23 mouse cellular contexts compared by ENCODE assay signal in genomic region chr2:119603909-119604308, GRCm38 (mm10). TPM values are rescaled to one million over a fixed set of nuclear protein-coding genes. Genes with fewer than 3 reads are reported as not detected.
DNase-seq lines count a peak whose midpoint lies in the region; ATAC-seq and TF ChIP-seq lines count a peak whose summit lies in the region.
"Had no signal": no experiment of that assay in that cellular context is flagged by ENCODE, and none has a peak within 500 bp of the region (broad histone marks: within the 10 kb centered on the region; RNA-seq: fewer than 3 reads in every experiment).

No protein-coding gene starts in this region.

- no peak for ATAC-seq in heart, postnatal 0 days (ENCODE audit: insufficient read depth, low read depth)
- ATAC-seq in liver, embryonic 13.5 days (ENCODE audit: low read depth) = peak; percentile 42
- no peak for ATAC-seq in liver, postnatal 0 days
- ATAC-seq: forebrain, postnatal 0 days; hindbrain, postnatal 0 days had no signal

- WGBS in heart, postnatal 0 days = 19% methylated on average over 2 of the region's 2 CpGs
- 23% methylated on average over 2 of the region's 2 CpGs for WGBS in liver, embryonic 13.5 days (ENCODE audit: insufficient replicate concordance)
- WGBS in liver, postnatal 0 days (ENCODE audit: insufficient replicate concordance) = 55% methylated on average over 2 of the region's 2 CpGs
- 86% methylated on average over 2 of the region's 2 CpGs for WGBS in cerebellum, adult 2 months

- H3K27me3 ChIP-seq in heart, postnatal 0 days (ENCODE audit: control insufficient read depth, insufficient read depth, low read length) = no peaks in the 10 kb centered on the region
- no peaks in the 10 kb centered on the region for H3K27me3 ChIP-seq in liver, embryonic 13.5 days
- H3K27me3 ChIP-seq in liver, postnatal 0 days (ENCODE audit: insufficient read depth, low read length) = no peaks in the 10 kb centered on the region
- no peaks in the 10 kb centered on the region for H3K27me3 ChIP-seq in cerebellum, adult 2 months (ENCODE audit: control insufficient read depth, insufficient read depth, low read length)
- H3K27me3 ChIP-seq: CH12.LX; embryonic facial prominence, embryonic 15.5 days; forebrain, embryonic 12.5 days; heart, embryonic 13.5 days; hindbrain, embryonic 13.5 days had no signal

- no peaks in the 10 kb centered on the region for H3K9me3 ChIP-seq in heart, postnatal 0 days (replicated peaks; ENCODE audit: control insufficient read depth, low read length)
- no peaks in the 10 kb centered on the region for H3K9me3 ChIP-seq in liver, embryonic 13.5 days (replicated peaks)
- H3K9me3 ChIP-seq in liver, postnatal 0 days (ENCODE audit: low read length) = no peaks in the 10 kb centered on the region
- H3K9me3 ChIP-seq: embryonic facial prominence, embryonic 15.5 days; forebrain, embryonic 12.5 days; heart, embryonic 13.5 days; hindbrain, embryonic 13.5 days had no signal

- H3K9ac ChIP-seq in heart, postnatal 0 days (replicated peaks; ENCODE audit: low read depth, low read length) = no peak overlapping the region
- peak overlapping the region; percentile 58 for H3K9ac ChIP-seq in liver, embryonic 13.5 days
- H3K9ac ChIP-seq in liver, postnatal 0 days (replicated peaks) = no peak overlapping the region
- H3K9ac ChIP-seq: embryonic facial prominence, embryonic 15.5 days; forebrain, embryonic 12.5 days; forebrain, postnatal 0 days; heart, embryonic 13.5 days; hindbrain, embryonic 13.5 days had no signal

- H3K27ac ChIP-seq in heart, postnatal 0 days (ENCODE audit: low read depth) = 0 out of 2 replicates have a peak overlapping the region, but pooled peaks have one; percentile 7
- peak overlapping the region; percentile 97 for H3K27ac ChIP-seq in liver, embryonic 13.5 days
- H3K27ac ChIP-seq in liver, postnatal 0 days (ENCODE audit: low read depth) = peak overlapping the region; percentile 81
- H3K27ac ChIP-seq in cerebellum, adult 2 months (ENCODE audit: insufficient read depth, low read length) = no peak overlapping the region
- H3K27ac ChIP-seq: embryonic facial prominence, embryonic 15.5 days; forebrain, embryonic 12.5 days; heart, embryonic 13.5 days; hindbrain, embryonic 13.5 days; hindbrain, postnatal 0 days had no signal

- TF ChIP-seq POLR2A in cerebellum, adult 2 months (IDR thresholded peaks at IDR 0.05; ENCODE audit: borderline replicate concordance, insufficient read depth, low read length) = no peak

- TF ChIP-seq EP300 in heart, postnatal 0 days (IDR thresholded peaks at IDR 0.05; ENCODE audit: low read depth) = no peak
- TF ChIP-seq EP300 in liver, postnatal 0 days (IDR thresholded peaks at IDR 0.05; ENCODE audit: low read depth) = peak; percentile 68

- no peak overlapping the region for H3K4me2 ChIP-seq in heart, postnatal 0 days (ENCODE audit: low read depth, low read length)
- H3K4me2 ChIP-seq in liver, embryonic 13.5 days = peak overlapping the region; percentile 32
- H3K4me2 ChIP-seq in liver, postnatal 0 days (ENCODE audit: low read depth, low read length) = peak overlapping the region; percentile 1
- H3K4me2 ChIP-seq: embryonic facial prominence, embryonic 15.5 days; forebrain, embryonic 12.5 days; heart, embryonic 13.5 days; hindbrain, embryonic 13.5 days had no signal

- TF ChIP-seq CTCF in heart, postnatal 0 days (IDR thresholded peaks at IDR 0.05; ENCODE audit: low read depth) = no peak
- TF ChIP-seq CTCF in liver, postnatal 0 days (IDR thresholded peaks at IDR 0.05; ENCODE audit: low read depth) = no peak
- no peak for TF ChIP-seq CTCF in cerebellum, adult 2 months (IDR thresholded peaks at IDR 0.05; ENCODE audit: borderline replicate concordance, insufficient read depth, low read depth, low read length)

- peaks cover 66% of the 10 kb centered on the region for H3K36me3 ChIP-seq in heart, postnatal 0 days (replicated peaks; ENCODE audit: control insufficient read depth, insufficient read depth, low read length)
- peaks cover 78% of the 10 kb centered on the region for H3K36me3 ChIP-seq in liver, embryonic 13.5 days
- peaks cover 62% of the 10 kb centered on the region for H3K36me3 ChIP-seq in liver, postnatal 0 days (replicated peaks; ENCODE audit: insufficient read depth, low read length)

- H3K4me3 ChIP-seq in heart, postnatal 0 days (ENCODE audit: low read depth, low read length) = no peak overlapping the region
- H3K4me3 ChIP-seq in liver, embryonic 13.5 days (replicated peaks) = no peak overlapping the region
- no peak overlapping the region for H3K4me3 ChIP-seq in liver, postnatal 0 days (ENCODE audit: low read depth, low read length)
- H3K4me3 ChIP-seq in cerebellum, adult 2 months (replicated peaks; ENCODE audit: insufficient read depth, low read depth, low read length) = no peak overlapping the region
- H3K4me3 ChIP-seq: embryonic facial prominence, embryonic 15.5 days; forebrain, embryonic 12.5 days; heart, embryonic 13.5 days; hindbrain, embryonic 13.5 days had no signal

- intact Hi-C loops in heart, postnatal 36 days (cut with DNase I) = no loop called here

- peaks cover 25% of the 10 kb centered on the region for H3K4me1 ChIP-seq in heart, postnatal 0 days (ENCODE audit: control insufficient read depth, insufficient read depth)
- H3K4me1 ChIP-seq in liver, embryonic 13.5 days (replicated peaks) = peaks cover 75% of the 10 kb centered on the region
- H3K4me1 ChIP-seq in liver, postnatal 0 days (ENCODE audit: insufficient read depth) = peaks cover 19% of the 10 kb centered on the region
- H3K4me1 ChIP-seq in cerebellum, adult 2 months (ENCODE audit: control insufficient read depth, insufficient read depth, low read length) = peaks cover 4% of the 10 kb centered on the region

- no peak for DNase-seq in heart, postnatal 0 days (ENCODE audit: low spot score)
- DNase-seq in heart, postnatal 36 days = no peak
- peak; percentile 39 for DNase-seq in liver, embryonic 13.5 days
- DNase-seq in liver, postnatal 0 days = no peak
- no peak for DNase-seq in cerebellum, adult 2 months
- no peak for DNase-seq in kidney, postnatal 14 days
- DNase-seq in spleen, adult 12 weeks (ENCODE audit: low spot score) = no peak
- DNase-seq: adrenal gland, adult 2 months; adrenal gland, postnatal 36 days; cerebellum, adult 8-10 months; cerebellum, postnatal 14 days; embryo, embryonic 11 days; forebrain, postnatal 0 days; gastrocnemius, postnatal 14 days; heart, postnatal 10 days had no signal

RNA-seq across cellular contexts. Expression of gene Nusap1, which starts 14.2 kb away (rescaled TPM):
- total RNA-seq in heart, postnatal 0 days (2014; rRNA removed; ENCODE audit: low replicate concordance) = 25.0 and 26.8 TPM in 2 replicates
- 13.5 and 14.2 TPM in 2 replicates for polyA plus RNA-seq in heart, postnatal 0 days (2015; fragmentation: Nextera tagmentation; extraction: Ambion mirVana)
- total RNA-seq in heart, postnatal 36 days (2021) = 1 to 10 TPM; 1.7 TPM
- polyA plus RNA-seq in liver, embryonic 13.5 days (2015; fragmentation: Nextera tagmentation; extraction: Ambion mirVana) = 90.6 and 119 TPM in 2 replicates
- polyA plus RNA-seq in liver, postnatal 0 days (2015; fragmentation: Nextera tagmentation; extraction: Ambion mirVana) = 45.8 and 48.5 TPM in 2 replicates
- polyA plus RNA-seq in cerebellum, adult 2 months (2012; rRNA removed) = 0.32 and 0.39 TPM in 2 replicates

RNA-seq across cellular contexts. Expression of gene Oip5, which starts 14.4 kb away (rescaled TPM):
- total RNA-seq in heart, postnatal 0 days (2014; rRNA removed; ENCODE audit: low replicate concordance) = 0.88 and 12.2 TPM in 2 replicates
- 6.1 and 7.0 TPM in 2 replicates for polyA plus RNA-seq in heart, postnatal 0 days (2015; fragmentation: Nextera tagmentation; extraction: Ambion mirVana)
- total RNA-seq in heart, postnatal 36 days (2021) = under 1 TPM; 0.24 to 0.56 TPM
- polyA plus RNA-seq in liver, embryonic 13.5 days (2015; fragmentation: Nextera tagmentation; extraction: Ambion mirVana) = 42.8 and 50.4 TPM in 2 replicates
- polyA plus RNA-seq in liver, postnatal 0 days (2015; fragmentation: Nextera tagmentation; extraction: Ambion mirVana) = 14.3 and 16.5 TPM in 2 replicates
- polyA plus RNA-seq in cerebellum, adult 2 months (2012; rRNA removed) = 0.39 and 0.41 TPM in 2 replicates
- total RNA-seq: gastrocnemius, adult 18-20 months had no signal

RNA-seq across cellular contexts. Expression of gene Chp1, which starts 56.4 kb away (rescaled TPM):
- total RNA-seq in heart, postnatal 0 days (2014; rRNA removed; ENCODE audit: low replicate concordance) = 81.1 and 82.3 TPM in 2 replicates
- polyA plus RNA-seq in heart, postnatal 0 days (2015; fragmentation: Nextera tagmentation; extraction: Ambion mirVana) = 51.1 and 53.3 TPM in 2 replicates
- total RNA-seq in heart, postnatal 36 days (2021) = 10 to 100 TPM; 92.1 to 94.7 TPM
- 47.3 and 54.2 TPM in 2 replicates for polyA plus RNA-seq in liver, embryonic 13.5 days (2015; fragmentation: Nextera tagmentation; extraction: Ambion mirVana)
- polyA plus RNA-seq in liver, postnatal 0 days (2015; fragmentation: Nextera tagmentation; extraction: Ambion mirVana) = 146 and 149 TPM in 2 replicates
- polyA plus RNA-seq in cerebellum, adult 2 months (2012; rRNA removed) = 126 and 142 TPM in 2 replicates

RNA-seq across cellular contexts. Expression of gene Exd1, which starts 56.5 kb away (rescaled TPM):
- not detected in 2 replicates for total RNA-seq in heart, postnatal 0 days (2014; rRNA removed; ENCODE audit: low replicate concordance)
- polyA plus RNA-seq in heart, postnatal 0 days (2015; fragmentation: Nextera tagmentation; extraction: Ambion mirVana) = 0.03 and 0.18 TPM in 2 replicates
- under 1 TPM; 0.06 to 0.11 TPM for total RNA-seq in heart, postnatal 36 days (2021)
- 0.35 and 0.38 TPM in 2 replicates for polyA plus RNA-seq in liver, embryonic 13.5 days (2015; fragmentation: Nextera tagmentation; extraction: Ambion mirVana)
- 0.18 and 0.29 TPM in 2 replicates for polyA plus RNA-seq in liver, postnatal 0 days (2015; fragmentation: Nextera tagmentation; extraction: Ambion mirVana)
- 0.90 and 1.2 TPM in 2 replicates for polyA plus RNA-seq in cerebellum, adult 2 months (2012; rRNA removed)
- total RNA-seq: hematopoietic stem cell, adult 5-6 weeks had no signal

RNA-seq across cellular contexts. Expression of gene Ndufaf1, which starts 58.7 kb away (rescaled TPM):
- total RNA-seq in heart, postnatal 0 days (2014; rRNA removed; ENCODE audit: low replicate concordance) = 28.4 and 37.9 TPM in 2 replicates
- 79.9 and 83.3 TPM in 2 replicates for polyA plus RNA-seq in heart, postnatal 0 days (2015; fragmentation: Nextera tagmentation; extraction: Ambion mirVana)
- 10 to 100 TPM; 58.3 to 70.4 TPM for total RNA-seq in heart, postnatal 36 days (2021)
- polyA plus RNA-seq in liver, embryonic 13.5 days (2015; fragmentation: Nextera tagmentation; extraction: Ambion mirVana) = 44.6 and 52.0 TPM in 2 replicates
- polyA plus RNA-seq in liver, postnatal 0 days (2015; fragmentation: Nextera tagmentation; extraction: Ambion mirVana) = 26.7 and 27.2 TPM in 2 replicates
- 24.7 and 28.0 TPM in 2 replicates for polyA plus RNA-seq in cerebellum, adult 2 months (2012; rRNA removed)

Comparison
In these comparisons a context has a peak if more than half of its experiments do, and no peak if none do; other contexts are left out.
1. RNA of gene Nusap1, which starts 14.2 kb away (polyA plus RNA-seq): 90.6 to 119 TPM in liver, embryonic 13.5 days, 45.8 to 48.5 TPM in liver, postnatal 0 days and 13.5 to 14.2 TPM in heart, postnatal 0 days; 0.32 to 0.39 TPM in cerebellum, adult 2 months; every median in the first group is over 10 times any median in the second.